Mouse (Mus musculus): ENCODE measurements around the gene Gm5861. TPM values are rescaled to one million over a fixed set of nuclear protein-coding genes. Genes with fewer than 3 reads are reported as not detected.
"Not testable (repeated sequence)": the region's sequence is repeated elsewhere in the genome, so short reads cannot be mapped to it uniquely, and the experiment has no call there.

Gene Gm5861
- not detected in 2 replicates for total RNA-seq (2015; ENCODE audit: low replicate concordance)
- total RNA-seq (2017; ENCODE audit: low replicate concordance) = not detected in 2 replicates

DNA sequence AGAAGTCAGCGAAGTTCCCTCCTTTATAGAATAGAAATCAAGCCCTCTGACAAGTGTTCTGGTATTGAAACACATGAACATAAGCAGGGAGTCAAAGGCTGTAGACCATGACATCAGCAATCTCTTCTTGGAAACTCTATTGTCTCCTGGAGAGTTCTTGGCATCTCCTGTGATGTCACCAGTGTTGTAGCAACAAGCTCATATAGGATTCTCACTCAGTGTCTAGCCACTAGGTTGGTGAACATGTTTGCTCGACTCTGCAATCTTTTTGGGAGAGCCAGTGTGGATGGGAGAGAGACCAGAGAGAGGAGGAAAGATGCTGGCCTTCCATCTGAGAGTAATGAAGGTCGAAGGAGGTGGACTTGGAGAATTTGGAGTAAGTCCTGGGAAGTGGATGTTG is at the start of gene Gm5861:
Gene Gm5861, plus strand, starts transcription at position 301 of the 400 bp plus-strand sequence.
- not testable (repeated sequence) for ATAC-seq (replicated peaks; ENCODE audit: low FRiP score, poor library complexity, severe bottlenecking)

DNA sequence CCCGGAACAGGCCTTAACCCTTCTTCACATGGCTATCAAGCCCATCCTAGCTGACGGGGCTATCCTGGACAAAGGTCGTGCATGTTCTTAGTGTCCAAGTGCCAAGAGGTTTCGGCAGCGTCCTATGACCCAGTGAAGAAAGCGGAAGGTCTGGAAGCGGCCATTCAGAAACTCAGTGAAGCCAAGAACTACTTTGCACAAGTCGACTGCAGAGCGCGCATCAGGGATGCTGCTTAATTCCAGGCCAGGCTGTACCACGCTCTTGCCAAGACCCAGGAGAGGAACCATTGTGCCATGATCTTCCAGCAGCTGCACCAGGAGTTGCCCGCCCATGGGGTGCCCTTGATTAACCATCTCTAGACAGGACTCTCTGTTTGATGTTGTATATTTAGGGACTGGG is 44.8 kb upstream of the Gm5861 start:
- not testable (repeated sequence) for ATAC-seq (replicated peaks; ENCODE audit: low FRiP score, poor library complexity, severe bottlenecking)

Other genes with a start within 250 kb of the Gm5861 start
- not detected in 2 replicates for gene Gm8871, start 235.3 kb upstream of the Gm5861 start, total RNA-seq (2015; ENCODE audit: low replicate concordance)
- not detected in 2 replicates for gene Gm8871, start 235.3 kb upstream of the Gm5861 start, total RNA-seq (2017; ENCODE audit: low replicate concordance)
- not detected in 2 replicates for gene Gm8857, start 235.3 kb upstream of the Gm5861 start, total RNA-seq (2015; ENCODE audit: low replicate concordance)
- not detected in 2 replicates for gene Gm8857, start 235.3 kb upstream of the Gm5861 start, total RNA-seq (2017; ENCODE audit: low replicate concordance)
- gene Gm8879, start 55.4 kb upstream of the Gm5861 start, total RNA-seq (2015; ENCODE audit: low replicate concordance) = not detected in 2 replicates
- not detected in 2 replicates for gene Gm8879, start 55.4 kb upstream of the Gm5861 start, total RNA-seq (2017; ENCODE audit: low replicate concordance)
- not detected in 2 replicates for gene Gm8890, start 73.0 kb downstream of the Gm5861 start, total RNA-seq (2015; ENCODE audit: low replicate concordance)
- not detected in 2 replicates for gene Gm8890, start 73.0 kb downstream of the Gm5861 start, total RNA-seq (2017; ENCODE audit: low replicate concordance)
- not detected in 2 replicates for gene Speer1, start 158.4 kb downstream of the Gm5861 start, total RNA-seq (2015; ENCODE audit: low replicate concordance)
- gene Speer1, start 158.4 kb downstream of the Gm5861 start, total RNA-seq (2017; ENCODE audit: low replicate concordance) = not detected in 2 replicates
- not detected in 2 replicates for gene Gm8897, start 233.3 kb downstream of the Gm5861 start, total RNA-seq (2015; ENCODE audit: low replicate concordance)
- not detected in 2 replicates for gene Gm8897, start 233.3 kb downstream of the Gm5861 start, total RNA-seq (2017; ENCODE audit: low replicate concordance)